16 mouse cellular contexts compared by ENCODE assay signal in genomic region chr8:120192118-120192517, GRCm38 (mm10). TPM values are rescaled to one million over a fixed set of nuclear protein-coding genes. Genes with fewer than 3 reads are reported as not detected.
DNase-seq lines count a peak whose midpoint lies in the region; ATAC-seq and TF ChIP-seq lines count a peak whose summit lies in the region.
"Had no signal": no experiment of that assay in that cellular context is flagged by ENCODE, and none has a peak within 500 bp of the region (broad histone marks: within the 10 kb centered on the region; RNA-seq: fewer than 3 reads in every experiment).

No protein-coding gene starts in this region.

- peaks cover 15% of the 10 kb centered on the region for H3K4me1 ChIP-seq in kidney, embryonic 14.5 days (ENCODE audit: control insufficient read depth, insufficient read depth, low read length)
- H3K4me1 ChIP-seq in kidney, embryonic 16.5 days (ENCODE audit: insufficient read depth, low read length): peaks cover 32% of the 10 kb centered on the region
- H3K4me1 ChIP-seq in embryonic facial prominence, embryonic 14.5 days (ENCODE audit: control insufficient read depth, insufficient read depth, low read length): peaks cover 12% of the 10 kb centered on the region
- peaks cover 21% of the 10 kb centered on the region for H3K4me1 ChIP-seq in neural tube, embryonic 13.5 days (replicated peaks)

- no peak overlapping the region for H3K4me2 ChIP-seq in kidney, embryonic 14.5 days (replicated peaks; ENCODE audit: low read depth, low read length)
- H3K4me2 ChIP-seq in kidney, embryonic 16.5 days (replicated peaks; ENCODE audit: low read depth, low read length): no peak overlapping the region
- no peak overlapping the region for H3K4me2 ChIP-seq in embryonic facial prominence, embryonic 14.5 days (ENCODE audit: low read depth, low read length)
- no peak overlapping the region for H3K4me2 ChIP-seq in neural tube, embryonic 13.5 days

- no peak for TF ChIP-seq CTCF in gastrocnemius, adult 2 months (IDR thresholded peaks at IDR 0.05)

- ATAC-seq in kidney, embryonic 14.5 days (ENCODE audit: low FRiP score, low TSS enrichment): no peak
- no peak for ATAC-seq in kidney, embryonic 16.5 days (ENCODE audit: low FRiP score, low TSS enrichment)
- ATAC-seq in embryonic facial prominence, embryonic 14.5 days (ENCODE audit: low read depth): no peak
- ATAC-seq in neural tube, embryonic 13.5 days (ENCODE audit: low read depth): no peak
- no peak for ATAC-seq in monocyte, adult 5-6 weeks (replicated peaks; ENCODE audit: insufficient number of reproducible peaks, low FRiP score, low TSS enrichment, poor library complexity, severe bottlenecking)

- no peak overlapping the region for H3K4me3 ChIP-seq in gastrocnemius, adult 2 months
- no peak overlapping the region for H3K4me3 ChIP-seq in kidney, embryonic 14.5 days (ENCODE audit: low read length)
- no peak overlapping the region for H3K4me3 ChIP-seq in kidney, embryonic 16.5 days (ENCODE audit: low read length)
- no peak overlapping the region for H3K4me3 ChIP-seq in embryonic facial prominence, embryonic 14.5 days (ENCODE audit: low read depth, low read length)
- no peak overlapping the region for H3K4me3 ChIP-seq in neural tube, embryonic 13.5 days

- H3K9me3 ChIP-seq in kidney, embryonic 14.5 days (ENCODE audit: control insufficient read depth, low read length): 0 out of 2 replicates have a peak, but pooled peaks cover 3% of the 10 kb centered on the region
- H3K9me3 ChIP-seq in kidney, embryonic 16.5 days (ENCODE audit: low read length): no peaks in the 10 kb centered on the region; the same call in 1 of the 2 replicates
- H3K9me3 ChIP-seq in embryonic facial prominence, embryonic 14.5 days (ENCODE audit: control insufficient read depth, low read length): no peaks in the 10 kb centered on the region
- no peaks in the 10 kb centered on the region for H3K9me3 ChIP-seq in neural tube, embryonic 13.5 days

- no peak for DNase-seq in gastrocnemius, adult 2 months
- DNase-seq in gastrocnemius, postnatal 14 days: no peak
- DNase-seq in embryonic facial prominence, embryonic 14.5 days (ENCODE audit: low spot score): no peak
- DNase-seq in adipocyte (ENCODE audit: low spot score): no peak
- DNase-seq: cerebellum, postnatal 36 days; kidney, adult 18-20 months; kidney, postnatal 4 days; thymus, postnatal 36 days had no signal

- no peak overlapping the region for H3K9ac ChIP-seq in kidney, embryonic 14.5 days (ENCODE audit: low read depth, low read length)
- H3K9ac ChIP-seq in kidney, embryonic 16.5 days (replicated peaks; ENCODE audit: low read length): no peak overlapping the region
- H3K9ac ChIP-seq in embryonic facial prominence, embryonic 14.5 days (ENCODE audit: low read depth, low read length): no peak overlapping the region
- no peak overlapping the region for H3K9ac ChIP-seq in neural tube, embryonic 13.5 days

- H3K27me3 ChIP-seq in kidney, embryonic 14.5 days (ENCODE audit: control insufficient read depth, insufficient read depth, low read length): no peaks in the 10 kb centered on the region
- H3K27me3 ChIP-seq in kidney, embryonic 16.5 days (ENCODE audit: insufficient read depth, low read length): no peaks in the 10 kb centered on the region
- H3K27me3 ChIP-seq in embryonic facial prominence, embryonic 14.5 days (replicated peaks; ENCODE audit: control insufficient read depth, insufficient read depth, low read length): no peaks in the 10 kb centered on the region
- H3K27me3 ChIP-seq in neural tube, embryonic 13.5 days: no peaks in the 10 kb centered on the region

- H3K27ac ChIP-seq in gastrocnemius, adult 2 months: peak overlapping the region; percentile 95
- peak overlapping the region; percentile 70 for H3K27ac ChIP-seq in kidney, embryonic 14.5 days (ENCODE audit: low read depth, low read length)
- H3K27ac ChIP-seq in kidney, embryonic 16.5 days (ENCODE audit: low read length): no peak overlapping the region; the same call in 1 of the 2 replicates
- peak overlapping the region; percentile 78; the same call in 1 of the 2 replicates for H3K27ac ChIP-seq in embryonic facial prominence, embryonic 14.5 days (replicated peaks; ENCODE audit: low read depth, low read length)
- H3K27ac ChIP-seq in neural tube, embryonic 13.5 days (replicated peaks): peak overlapping the region; percentile 89; the same call in 1 of the 2 replicates

- H3K36me3 ChIP-seq in kidney, embryonic 14.5 days (ENCODE audit: control insufficient read depth, insufficient read depth, low read length): no peaks in the 10 kb centered on the region
- no peaks in the 10 kb centered on the region for H3K36me3 ChIP-seq in kidney, embryonic 16.5 days (ENCODE audit: insufficient read depth, low read length)
- H3K36me3 ChIP-seq in embryonic facial prominence, embryonic 14.5 days (ENCODE audit: control insufficient read depth, insufficient read depth, low read length): no peaks in the 10 kb centered on the region
- no peaks in the 10 kb centered on the region for H3K36me3 ChIP-seq in neural tube, embryonic 13.5 days

- 94% methylated on average over 5 of the region's 5 CpGs for WGBS in kidney, embryonic 14.5 days
- 97% methylated on average over 5 of the region's 5 CpGs for WGBS in kidney, embryonic 16.5 days
- WGBS in embryonic facial prominence, embryonic 14.5 days: 96% methylated on average over 5 of the region's 5 CpGs
- WGBS in neural tube, embryonic 13.5 days: 95% methylated on average over 5 of the region's 5 CpGs

- intact Hi-C loops in gastrocnemius, adult 2 months (cut with DNase I): no loop called here
- intact Hi-C loops in gastrocnemius, postnatal 14 days (cut with DNase I; ENCODE audit: low total_unique reads): no loop called here

RNA-seq across cellular contexts. Expression of gene Fam92b, which starts 14.9 kb away (rescaled TPM):
- not detected for total RNA-seq in gastrocnemius, adult 2 months (2021)
- not detected for total RNA-seq in gastrocnemius, postnatal 14 days (2021)
- polyA plus RNA-seq in kidney, embryonic 14.5 days (2014; fragmentation: Nextera tagmentation; extraction: Ambion mirVana): 0.24 TPM in 1 of 2 replicates, not detected in the other
- 0.14 and 0.22 TPM in 2 replicates for polyA plus RNA-seq in kidney, embryonic 16.5 days (2015; fragmentation: Nextera tagmentation; extraction: Ambion mirVana)
- 2.4 and 3.5 TPM in 2 replicates for polyA plus RNA-seq in embryonic facial prominence, embryonic 14.5 days (2014; fragmentation: Nextera tagmentation; extraction: Ambion mirVana)
- polyA plus RNA-seq in neural tube, embryonic 13.5 days (2015; fragmentation: Nextera tagmentation; extraction: Ambion mirVana): 2.3 and 2.7 TPM in 2 replicates
- not detected in 3 replicates for total RNA-seq in monocyte, adult 5-6 weeks (2017)
- total RNA-seq: CH12.LX; hematopoietic stem cell, adult 5-6 weeks; megakaryocyte progenitor cell, adult 5-6 weeks had no signal
- polyA plus RNA-seq: liver, embryonic 16.5 days had no signal

RNA-seq across cellular contexts. Expression of gene Gse1, which starts 36.1 kb away (rescaled TPM):
- 10 to 100 TPM; 26.5 to 37.3 TPM for total RNA-seq in gastrocnemius, adult 2 months (2021)
- 10 to 100 TPM; 22.7 to 28.7 TPM for total RNA-seq in gastrocnemius, postnatal 14 days (2021)
- 11.3 and 12.1 TPM in 2 replicates for polyA plus RNA-seq in kidney, embryonic 14.5 days (2014; fragmentation: Nextera tagmentation; extraction: Ambion mirVana)
- polyA plus RNA-seq in kidney, embryonic 16.5 days (2015; fragmentation: Nextera tagmentation; extraction: Ambion mirVana): 6.7 and 7.9 TPM in 2 replicates
- 8.7 and 11.3 TPM in 2 replicates for polyA plus RNA-seq in embryonic facial prominence, embryonic 14.5 days (2014; fragmentation: Nextera tagmentation; extraction: Ambion mirVana)
- 17.0 and 17.1 TPM in 2 replicates for polyA plus RNA-seq in neural tube, embryonic 13.5 days (2015; fragmentation: Nextera tagmentation; extraction: Ambion mirVana)
- total RNA-seq in monocyte, adult 5-6 weeks (2017): 9.9 to 23.3 TPM (median 10.5 TPM) in 3 replicates
